In the genomic region with DNA sequence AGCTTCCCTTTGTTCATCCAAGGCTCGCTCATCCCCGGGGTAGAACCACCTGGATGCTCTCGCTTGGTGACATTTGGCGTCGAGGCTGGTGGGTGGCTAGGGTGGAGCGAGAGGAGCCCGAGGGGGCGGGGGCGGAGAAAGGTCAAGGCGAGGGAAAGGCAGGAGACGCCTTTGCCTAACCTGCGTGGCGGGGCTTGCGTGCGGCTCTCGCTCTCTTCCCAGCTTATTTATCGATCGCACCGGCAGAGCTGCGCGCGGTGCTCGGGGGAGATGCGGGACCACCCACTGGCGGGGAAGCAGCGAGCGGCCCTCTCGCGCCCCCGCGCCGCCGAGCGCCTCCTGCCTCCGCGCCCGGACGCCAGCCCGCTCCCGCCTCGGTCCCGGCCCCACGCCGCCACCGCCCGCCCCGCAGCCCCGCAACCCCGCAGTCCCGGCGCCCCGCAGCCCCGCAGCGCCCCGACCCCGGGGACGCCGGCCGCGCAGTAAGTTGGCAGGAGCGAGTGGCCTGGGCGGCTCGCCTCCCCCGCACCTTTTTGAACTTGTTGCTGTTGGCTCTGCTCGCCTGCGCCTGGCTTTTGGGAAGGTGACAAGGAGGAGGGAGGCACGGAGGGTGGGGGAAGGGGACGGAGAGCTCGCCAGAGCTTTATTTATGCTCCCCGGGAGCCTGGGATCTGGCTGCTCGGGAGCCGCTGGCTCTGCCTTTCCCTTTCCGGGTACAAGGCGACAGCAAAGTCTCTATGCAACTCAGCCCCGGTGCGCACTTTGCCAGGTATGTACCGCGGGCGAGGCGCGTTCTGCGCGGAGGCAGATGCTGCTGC, we compare ENCODE assay signal across 8 mouse cellular contexts. TPM values are rescaled to one million over a fixed set of nuclear protein-coding genes. Genes with fewer than 3 reads are reported as not detected.
A peak's percentile ranks its signal among the peaks of the same experiment; 100 is the strongest.
DNase-seq lines count a peak whose midpoint lies in the region; ATAC-seq and TF ChIP-seq lines count a peak whose summit lies in the region.

No protein-coding gene starts in this region.

- H3K4me3 ChIP-seq in embryonic facial prominence, embryonic 12.5 days, result peak overlapping the region; percentile 62
- peak overlapping the region; percentile 80 for H3K4me3 ChIP-seq in heart, embryonic 13.5 days
- peak overlapping the region; percentile 30 to 39; a peak in 3 of 4 replicates for H3K4me3 ChIP-seq in liver, embryonic 14.5 days (ENCODE audit: insufficient read depth in 1 of 2, low read depth in 2 of 2, low read length in 2 of 2)

- no peaks in the 10 kb centered on the region for H3K4me1 ChIP-seq in embryonic facial prominence, embryonic 12.5 days
- peaks cover 4% of the 10 kb centered on the region for H3K4me1 ChIP-seq in heart, embryonic 13.5 days
- H3K4me1 ChIP-seq in liver, embryonic 14.5 days (replicated peaks; ENCODE audit: control insufficient read depth in 2 of 2, insufficient read depth in 2 of 2, low read length in 1 of 2), result no peaks in the 10 kb centered on the region

- peak; percentile 6 for DNase-seq in urinary bladder, postnatal 14 days (ENCODE audit: low spot score)
- DNase-seq in urinary bladder, postnatal 10 days (ENCODE audit: low spot score), result no peak
- DNase-seq in kidney, postnatal 4 days, result peak; percentile 53 to 59
- no peak for DNase-seq in liver, embryonic 14.5 days (ENCODE audit: low read depth in 3 of 3, low spot score in 3 of 3)
- DNase-seq in right cerebral cortex, adult 2 months (ENCODE audit: low spot score in 2 of 2), result peak; percentile 67 to 75
- no peak for DNase-seq in thymus, postnatal 0 days (ENCODE audit: low spot score)

- peaks cover 24% of the 10 kb centered on the region for H3K27me3 ChIP-seq in embryonic facial prominence, embryonic 12.5 days
- peaks cover 24% of the 10 kb centered on the region for H3K27me3 ChIP-seq in heart, embryonic 13.5 days (replicated peaks)
- H3K27me3 ChIP-seq in liver, embryonic 14.5 days (ENCODE audit: control insufficient read depth, insufficient read depth, low read length), result peaks cover 26% of the 10 kb centered on the region

- WGBS in embryonic facial prominence, embryonic 12.5 days, result under 1% methylated on average over 57 of the region's 83 CpGs
- WGBS in heart, embryonic 13.5 days, result under 1% methylated on average over 53 of the region's 83 CpGs
- under 1% methylated on average over 70 of the region's 83 CpGs for WGBS in liver, embryonic 14.5 days (ENCODE audit: insufficient replicate concordance)

- no peaks in the 10 kb centered on the region for H3K9me3 ChIP-seq in embryonic facial prominence, embryonic 12.5 days
- no peaks in the 10 kb centered on the region for H3K9me3 ChIP-seq in heart, embryonic 13.5 days
- no peaks in the 10 kb centered on the region for H3K9me3 ChIP-seq in liver, embryonic 14.5 days (ENCODE audit: control insufficient read depth, low read length)

- no peaks in the 10 kb centered on the region for H3K36me3 ChIP-seq in embryonic facial prominence, embryonic 12.5 days
- H3K36me3 ChIP-seq in heart, embryonic 13.5 days, result no peaks in the 10 kb centered on the region
- no peaks in the 10 kb centered on the region for H3K36me3 ChIP-seq in liver, embryonic 14.5 days (replicated peaks; ENCODE audit: control insufficient read depth, insufficient read depth, low read depth)

- H3K27ac ChIP-seq in embryonic facial prominence, embryonic 12.5 days, result no peak overlapping the region
- H3K27ac ChIP-seq in heart, embryonic 13.5 days (replicated peaks), result 0 out of 2 replicates have a peak overlapping the region, but pooled peaks have one; percentile 12
- H3K27ac ChIP-seq in liver, embryonic 14.5 days, result no peak overlapping the region

- no peak for TF ChIP-seq CTCF in liver, embryonic 14.5 days (IDR thresholded peaks at IDR 0.05; ENCODE audit: low read depth)

- H3K9ac ChIP-seq in embryonic facial prominence, embryonic 12.5 days, result peak overlapping the region; percentile 61
- peak overlapping the region; percentile 85 for H3K9ac ChIP-seq in heart, embryonic 13.5 days
- H3K9ac ChIP-seq in liver, embryonic 14.5 days (replicated peaks), result no peak overlapping the region

- peak; percentile 43 for ATAC-seq in embryonic facial prominence, embryonic 12.5 days (ENCODE audit: insufficient number of reproducible peaks, insufficient read depth, low FRiP score, low TSS enrichment)
- ATAC-seq in heart, embryonic 13.5 days (ENCODE audit: extremely low read depth, insufficient number of reproducible peaks, low FRiP score, low TSS enrichment), result no peak
- ATAC-seq in liver, embryonic 14.5 days (ENCODE audit: insufficient read depth), result no peak

- peak overlapping the region; percentile 97 for H3K4me2 ChIP-seq in embryonic facial prominence, embryonic 12.5 days (replicated peaks)
- peak overlapping the region; percentile 96 for H3K4me2 ChIP-seq in heart, embryonic 13.5 days
- peak overlapping the region; percentile 55 for H3K4me2 ChIP-seq in liver, embryonic 14.5 days (ENCODE audit: low read depth)

- no peak for TF ChIP-seq EP300 in liver, embryonic 14.5 days (IDR thresholded peaks at IDR 0.05; ENCODE audit: low read depth)

RNA-seq across cellular contexts. Expression of a gene that starts 0.4 kb away (rescaled TPM):
- 1.1 and 1.3 TPM in 2 replicates for polyA plus RNA-seq in embryonic facial prominence, embryonic 12.5 days (2016; fragmentation: Nextera tagmentation; extraction: Ambion mirVana)
- polyA plus RNA-seq in heart, embryonic 13.5 days (2015; fragmentation: Nextera tagmentation; extraction: Ambion mirVana), result 1.6 and 2.0 TPM in 2 replicates
- polyA plus RNA-seq in liver, embryonic 14.5 days (2012; rRNA removed), result 0.01 TPM in 2 replicates
- polyA plus RNA-seq in liver, embryonic 14.5 days (2014; fragmentation: Nextera tagmentation; extraction: Ambion mirVana), result not detected in 2 replicates
- polyA plus RNA-seq in thymus, postnatal 0 days (2015; fragmentation: Nextera tagmentation; extraction: Ambion mirVana), result 0.03 TPM in 1 of 2 replicates, not detected in the other

Comparison
In these comparisons a context has a peak if more than half of its experiments do, and no peak if none do; other contexts are left out.
1. DNase-seq: peak in urinary bladder, postnatal 14 days (single experiment), kidney, postnatal 4 days (2 of 2) and right cerebral cortex, adult 2 months (2 of 2); none in urinary bladder, postnatal 10 days (single experiment), liver, embryonic 14.5 days (0 of 3) and thymus, postnatal 0 days (single experiment).
2. Peak in every context shown above with its lines, with median percentiles within 50 percentile points of each other: H3K4me2 ChIP-seq and H3K4me3 ChIP-seq.